Mouse (Mus musculus): Measurements from ENCODE around the gene Btnl1.

The Btnl1 gene

DNA sequence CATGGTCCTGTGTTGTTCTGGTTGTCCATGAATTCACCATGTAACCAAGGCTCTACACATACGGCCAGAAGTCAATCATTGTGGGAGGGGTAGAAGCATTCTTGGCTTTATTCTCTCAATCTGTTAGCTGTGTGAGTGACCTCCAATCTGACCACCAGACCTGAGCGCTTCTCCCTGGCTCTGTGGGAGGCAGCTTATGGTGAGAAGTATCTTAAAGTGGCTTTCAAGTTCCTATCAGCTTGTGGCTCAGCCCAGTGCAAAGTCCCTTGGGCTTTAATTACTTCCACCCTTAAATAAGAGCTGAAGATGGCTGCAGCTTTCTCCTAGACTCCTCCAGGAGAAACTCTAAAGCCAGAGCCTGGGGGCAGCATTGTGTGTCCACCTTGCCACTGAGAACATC is at the start of gene Btnl1:
Gene Btnl1, plus strand, starts transcription at position 286 of the 400 bp plus-strand sequence.
- in situ Hi-C loops (cut with MboI, MseI): no loop called here

DNA sequence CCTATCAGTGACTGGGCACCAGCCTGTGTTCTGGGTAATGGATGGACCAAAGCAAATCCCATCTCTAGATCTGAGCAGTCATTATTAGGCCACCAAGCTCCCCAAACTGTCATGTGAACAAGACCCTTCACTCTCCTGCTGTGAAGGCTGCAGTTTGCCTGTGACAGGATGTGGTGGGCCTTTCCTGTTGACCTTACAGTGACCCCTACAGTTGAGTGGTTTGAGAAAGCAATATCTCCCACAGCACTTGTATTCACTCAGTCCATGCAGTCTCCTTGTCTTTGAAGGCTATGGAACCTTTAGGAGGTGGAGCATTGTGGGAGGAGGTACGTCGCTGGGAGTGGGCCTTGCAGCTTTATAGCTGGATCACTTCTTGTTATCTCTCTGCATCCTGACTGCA is 47.1 kb upstream of the Btnl1 start:
- in situ Hi-C loops (cut with MboI, MseI): loop anchor here in 1 of 2 experiments (10.0 kb wide), 1 partner anchor 985 kb away; no protein-coding TSS in a partner anchor

DNA sequence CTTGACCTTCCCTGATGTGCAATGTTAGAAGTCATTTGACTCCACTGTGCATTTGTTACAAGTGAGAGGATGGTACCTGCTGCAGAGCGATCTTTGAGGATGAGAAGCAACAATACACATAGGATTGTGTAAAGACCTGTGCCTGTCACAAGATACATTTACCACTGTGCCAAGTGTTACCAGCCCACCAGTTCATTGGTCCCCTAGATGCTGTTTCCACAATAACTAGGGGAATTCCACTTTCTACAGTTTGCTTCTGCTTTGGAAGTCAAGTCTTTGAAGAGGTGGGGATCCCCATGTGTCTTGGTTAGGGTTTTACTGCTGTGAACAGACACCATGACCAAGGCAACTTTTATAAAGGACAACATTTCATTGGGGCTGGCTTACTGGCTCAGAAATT is 45.7 kb upstream of the Btnl1 start:
- in situ Hi-C loops (cut with MboI, MseI): loop anchor here in 1 of 2 experiments (10.0 kb wide), 1 partner anchor 986 kb away; no protein-coding TSS in a partner anchor

DNA sequence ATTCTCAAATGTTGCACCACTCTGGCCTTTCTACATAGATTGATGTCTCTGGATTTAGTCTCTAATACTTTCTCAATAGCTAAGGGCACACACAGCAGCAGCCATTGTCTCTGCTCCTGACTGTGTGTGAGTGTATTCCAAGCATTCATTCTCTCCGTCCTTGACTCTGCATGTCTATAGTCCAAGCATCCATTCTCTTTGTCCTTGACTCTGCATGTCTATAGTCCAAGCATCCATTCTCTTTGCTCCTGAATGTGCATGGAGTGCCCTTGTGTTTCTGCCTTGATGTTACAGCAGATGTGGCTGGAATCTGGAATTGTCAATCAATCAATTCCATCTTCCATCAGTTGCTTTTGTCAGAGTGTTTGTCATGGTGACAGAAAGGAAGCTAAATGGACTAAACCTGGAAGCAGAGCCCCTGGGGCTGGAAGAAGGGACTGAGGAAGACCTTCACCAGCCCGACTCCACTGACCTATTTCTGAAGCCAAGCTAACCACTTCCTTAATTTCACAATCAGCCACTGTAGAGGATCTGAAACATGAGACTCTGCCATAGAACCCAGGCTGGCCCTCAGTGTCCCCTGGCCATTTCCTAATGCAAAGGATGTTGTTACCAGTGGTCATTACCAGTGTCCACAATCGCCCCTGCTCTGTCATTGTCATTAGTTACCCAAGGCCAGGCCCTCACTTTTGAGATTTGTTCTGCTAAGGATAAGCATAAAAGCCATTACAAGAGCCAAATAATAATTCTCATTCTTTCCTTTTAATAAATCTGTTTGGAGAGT is 36.1 kb upstream of the Btnl1 start:
- in situ Hi-C loops (cut with MboI, MseI): no loop called here

DNA sequence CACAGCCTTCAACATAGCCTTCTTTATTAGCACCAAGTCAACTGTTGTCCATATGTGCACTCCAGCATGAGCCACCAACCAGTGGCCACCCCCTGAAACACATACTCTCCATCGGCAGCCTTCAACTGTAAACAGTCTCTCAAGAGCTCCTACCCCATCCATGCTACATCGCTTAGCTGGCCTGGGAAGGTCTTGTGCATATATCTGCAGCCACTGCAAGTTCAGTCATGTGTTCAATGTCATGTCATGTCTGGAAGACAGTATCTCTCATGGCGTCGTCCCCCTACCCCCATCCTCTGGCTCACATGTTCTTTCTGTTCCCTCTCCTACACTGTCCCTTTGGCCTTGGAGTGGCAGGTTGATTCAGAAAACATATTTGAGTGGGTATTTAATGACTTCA is 32.0 kb upstream of the Btnl1 start:
- in situ Hi-C loops (cut with MboI, MseI): no loop called here

DNA sequence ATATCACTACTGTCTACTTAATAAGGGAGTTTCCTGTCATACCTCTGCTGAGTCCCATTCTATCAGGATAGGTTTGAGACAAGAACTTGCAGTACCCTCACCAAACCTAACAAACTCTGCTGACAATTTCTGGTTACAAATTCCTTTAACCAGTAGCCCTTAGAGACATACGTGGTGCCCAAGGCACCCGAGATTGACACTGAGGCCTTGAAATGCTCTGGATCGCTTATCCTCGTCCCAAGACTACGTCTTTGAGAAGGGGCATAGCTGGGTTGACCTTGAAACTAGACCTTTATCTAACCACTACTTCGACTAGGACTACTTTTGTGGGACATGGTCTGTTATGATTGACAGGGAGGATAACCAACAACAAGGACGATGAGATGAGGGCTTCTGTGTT is 31.4 kb upstream of the Btnl1 start:
- in situ Hi-C loops (cut with MboI, MseI): no loop called here

DNA sequence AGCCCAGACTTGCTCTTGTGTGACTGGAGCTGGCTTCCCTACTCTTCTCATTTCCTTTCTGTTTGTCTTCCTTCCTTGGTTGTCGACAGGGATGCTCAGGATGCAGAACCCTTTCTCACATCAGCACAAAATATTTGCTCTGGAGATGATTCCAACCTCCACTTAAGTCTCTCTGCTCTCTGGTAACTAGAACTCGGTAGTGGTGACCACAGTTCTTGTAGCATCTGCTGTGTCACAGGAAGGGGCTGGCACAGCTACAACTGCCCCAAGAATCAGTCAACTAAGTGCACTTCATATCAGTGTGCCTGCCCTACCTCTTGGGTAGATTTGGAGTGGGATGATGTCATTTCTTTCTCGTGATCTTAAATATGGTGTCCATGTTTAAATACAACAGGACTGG is 30.9 kb upstream of the Btnl1 start:
- in situ Hi-C loops (cut with MboI, MseI): no loop called here

DNA sequence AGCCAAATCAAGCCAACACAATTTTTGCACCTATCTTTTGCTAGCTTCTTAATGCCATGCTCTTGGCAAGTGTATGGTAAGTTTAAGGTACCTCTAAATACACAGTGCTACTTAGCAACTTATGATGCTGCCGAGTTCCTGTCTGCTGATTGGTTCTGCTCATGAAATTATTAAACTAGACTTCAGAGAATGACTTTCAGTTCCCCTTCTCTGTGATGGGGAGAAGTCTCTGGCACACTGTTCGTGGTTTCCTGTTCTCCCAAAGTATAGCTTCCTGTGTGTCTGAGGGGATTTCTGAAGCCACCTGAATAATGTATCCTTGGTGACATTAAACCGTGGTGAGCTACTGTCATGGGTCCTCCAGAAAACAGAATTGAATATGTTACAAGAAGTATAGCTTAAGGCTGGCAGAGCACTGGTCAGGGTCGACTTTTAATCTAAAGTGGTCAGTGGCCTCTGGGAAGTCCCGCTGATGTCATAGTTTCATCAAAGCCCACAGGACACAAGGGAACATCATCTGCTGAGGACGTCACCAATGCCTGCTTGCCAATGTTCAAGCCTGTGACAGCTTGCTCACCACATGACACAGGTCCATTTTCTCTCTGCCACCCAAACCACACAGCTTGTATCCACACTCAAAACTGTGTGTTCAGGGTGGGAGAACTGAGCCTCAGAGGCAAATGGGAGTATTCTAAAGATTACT is 29.2 kb upstream of the Btnl1 start:
- in situ Hi-C loops (cut with MboI, MseI): no loop called here

DNA sequence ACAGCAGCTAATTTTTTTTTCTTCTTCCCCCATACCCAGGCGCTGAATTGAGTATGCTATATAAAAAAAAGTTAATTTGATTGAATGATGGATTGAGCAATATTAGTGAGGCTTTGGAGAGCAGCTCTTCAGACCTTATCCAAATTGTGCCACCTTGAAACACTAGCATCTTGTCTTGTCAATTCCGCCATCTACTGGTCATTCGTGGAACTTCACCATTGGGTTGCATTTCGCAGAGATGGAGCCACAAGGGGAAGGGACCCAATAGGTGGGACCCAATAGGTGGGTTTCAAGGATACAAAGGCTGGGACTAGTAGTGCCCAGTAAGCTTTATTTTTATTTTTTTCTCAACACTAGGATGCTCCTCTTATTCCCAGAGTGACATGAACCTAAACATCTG is 27.5 kb upstream of the Btnl1 start:
- in situ Hi-C loops (cut with MboI, MseI): no loop called here

DNA sequence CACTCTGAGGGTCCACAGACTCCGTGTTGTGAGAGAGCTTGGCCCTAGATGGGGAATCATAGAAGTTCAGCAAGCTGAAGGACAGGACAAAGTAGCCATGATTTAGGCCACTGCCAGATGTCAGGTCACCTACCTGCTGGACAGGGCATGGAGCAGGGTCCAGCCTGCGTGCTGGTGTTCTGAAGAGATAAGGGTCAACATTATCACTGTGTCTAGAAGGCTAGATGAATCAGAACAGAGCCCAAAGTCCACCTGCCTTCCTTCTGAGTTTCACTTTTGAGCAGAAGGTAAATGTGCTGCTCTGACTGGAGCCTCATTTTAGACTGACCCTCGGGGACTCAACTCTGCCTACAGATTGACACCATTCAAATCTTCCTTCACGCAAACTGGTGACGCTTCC is 22.4 kb upstream of the Btnl1 start, which contains the start of gene Btnl2:
Gene Btnl2, plus strand, starts transcription at position 284 of the 400 bp plus-strand sequence.
- in situ Hi-C loops (cut with MboI, MseI): loop anchor here (5.0 to 10.0 kb wide), 2 partner anchors 107 to 110 kb away; no protein-coding TSS in a partner anchor

DNA sequence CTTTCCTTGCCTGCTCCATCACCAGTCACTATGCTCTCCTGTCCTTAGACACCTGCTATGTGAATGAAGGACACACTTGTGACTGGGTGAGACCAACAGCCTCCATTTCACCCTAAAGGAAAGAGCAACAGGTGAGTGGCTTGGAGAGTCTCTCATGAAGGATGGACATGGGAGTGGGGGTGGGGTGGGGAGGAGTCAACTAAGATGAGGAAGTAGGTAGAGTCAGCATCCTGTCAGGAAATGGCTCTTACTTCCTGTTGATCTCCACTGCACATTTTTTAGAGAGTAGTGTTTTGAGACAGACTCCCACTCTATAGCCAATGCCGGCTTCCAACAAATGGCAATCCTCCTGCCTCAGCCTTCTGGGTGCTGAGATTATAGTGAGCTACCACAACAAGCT is 22.0 kb upstream of the Btnl1 start:
- in situ Hi-C loops (cut with MboI, MseI): loop anchor here (5.0 to 10.0 kb wide), 2 partner anchors 108 to 110 kb away; no protein-coding TSS in a partner anchor

DNA sequence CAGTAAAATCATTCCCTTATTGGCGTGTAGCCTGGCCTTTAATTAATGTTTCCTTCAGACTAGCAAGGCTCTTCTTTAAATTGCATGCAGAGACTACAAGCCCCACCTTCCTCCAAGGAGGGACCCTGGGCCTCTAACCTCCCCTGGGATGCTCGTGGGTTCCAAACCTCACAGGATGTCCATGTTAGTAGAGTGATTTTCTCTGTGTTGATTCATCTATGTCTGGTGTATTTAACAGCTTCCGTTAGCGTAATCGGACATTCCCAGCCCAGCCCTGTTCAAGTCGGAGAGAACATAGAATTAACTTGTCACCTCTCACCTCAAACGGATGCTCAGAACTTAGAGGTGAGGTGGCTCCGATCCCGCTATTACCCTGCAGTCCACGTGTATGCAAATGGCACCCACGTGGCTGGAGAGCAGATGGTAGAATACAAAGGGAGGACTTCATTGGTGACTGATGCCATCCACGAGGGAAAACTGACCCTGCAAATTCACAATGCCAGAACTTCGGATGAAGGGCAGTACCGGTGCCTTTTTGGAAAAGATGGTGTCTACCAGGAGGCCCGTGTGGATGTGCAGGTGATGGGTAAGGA is 13.9 kb upstream of the Btnl1 start:
- in situ Hi-C loops (cut with MboI, MseI): no loop called here

DNA sequence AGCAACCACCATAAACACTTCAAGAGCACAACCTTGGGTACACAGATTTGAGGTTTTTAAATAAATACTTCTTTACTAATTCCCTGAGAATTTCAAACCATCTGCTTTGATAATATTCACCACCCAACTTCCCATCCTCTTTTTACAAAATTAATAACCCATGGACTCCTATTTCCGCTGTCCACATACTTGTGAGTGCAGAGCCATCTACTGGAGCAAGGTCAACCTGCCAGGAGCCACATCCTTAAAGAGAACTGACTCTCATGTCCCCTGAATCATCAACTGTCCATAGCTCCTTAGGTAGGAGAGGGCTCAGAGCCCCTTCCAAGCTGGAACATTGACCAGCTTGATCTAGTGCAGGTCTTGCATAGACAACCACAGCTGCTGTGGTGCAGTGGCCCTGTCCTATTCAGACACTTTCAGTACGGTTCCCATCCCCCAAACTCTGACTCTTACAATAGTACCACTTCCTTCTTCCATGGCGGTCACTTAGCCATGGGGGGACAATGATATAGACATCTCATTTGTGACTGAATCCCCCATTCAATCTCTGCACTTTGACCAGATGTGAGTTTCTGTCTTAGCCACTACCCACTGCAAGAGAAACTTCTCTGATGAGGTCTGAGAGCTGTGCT is 13.1 kb upstream of the Btnl1 start:
- in situ Hi-C loops (cut with MboI, MseI): no loop called here

DNA sequence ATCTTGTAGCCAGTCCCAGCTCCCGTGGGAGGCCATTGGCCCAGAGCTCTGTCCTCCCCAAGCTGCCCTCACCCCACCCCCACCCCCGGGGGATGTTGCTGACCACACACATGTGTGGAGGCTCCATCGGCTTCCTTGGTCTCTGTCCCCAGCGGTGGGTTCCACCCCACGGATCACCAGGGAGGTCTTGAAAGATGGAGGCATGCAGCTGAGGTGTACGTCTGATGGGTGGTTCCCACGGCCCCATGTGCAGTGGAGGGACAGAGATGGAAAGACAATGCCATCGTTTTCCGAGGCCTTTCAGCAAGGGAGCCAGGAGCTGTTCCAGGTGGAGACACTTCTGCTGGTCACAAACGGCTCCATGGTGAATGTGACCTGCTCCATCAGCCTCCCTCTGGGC is 11.9 kb upstream of the Btnl1 start:
- in situ Hi-C loops (cut with MboI, MseI): loop anchor here in 1 of 2 experiments (5.0 kb wide), 1 partner anchor 43 kb away; no protein-coding TSS in a partner anchor

DNA sequence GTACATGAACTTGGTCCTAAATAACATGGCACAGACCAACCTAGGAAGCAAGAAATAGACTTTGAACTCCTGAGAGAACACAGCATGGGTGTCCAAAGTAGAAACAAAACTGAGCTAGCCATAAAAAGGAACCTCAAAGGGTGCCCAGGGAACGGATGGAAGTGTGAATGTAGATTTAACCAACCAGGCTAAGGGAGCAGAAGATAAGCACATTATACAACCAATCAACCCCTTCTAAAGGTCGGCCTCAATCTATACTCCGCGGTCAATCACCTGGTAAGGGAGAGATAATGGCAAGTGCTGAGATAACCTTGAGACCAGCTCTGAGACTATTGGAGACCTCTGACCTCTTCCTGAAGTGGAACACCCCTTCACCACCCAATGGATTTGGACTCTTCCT is 6.4 kb upstream of the Btnl1 start:
- in situ Hi-C loops (cut with MboI, MseI): no loop called here

DNA sequence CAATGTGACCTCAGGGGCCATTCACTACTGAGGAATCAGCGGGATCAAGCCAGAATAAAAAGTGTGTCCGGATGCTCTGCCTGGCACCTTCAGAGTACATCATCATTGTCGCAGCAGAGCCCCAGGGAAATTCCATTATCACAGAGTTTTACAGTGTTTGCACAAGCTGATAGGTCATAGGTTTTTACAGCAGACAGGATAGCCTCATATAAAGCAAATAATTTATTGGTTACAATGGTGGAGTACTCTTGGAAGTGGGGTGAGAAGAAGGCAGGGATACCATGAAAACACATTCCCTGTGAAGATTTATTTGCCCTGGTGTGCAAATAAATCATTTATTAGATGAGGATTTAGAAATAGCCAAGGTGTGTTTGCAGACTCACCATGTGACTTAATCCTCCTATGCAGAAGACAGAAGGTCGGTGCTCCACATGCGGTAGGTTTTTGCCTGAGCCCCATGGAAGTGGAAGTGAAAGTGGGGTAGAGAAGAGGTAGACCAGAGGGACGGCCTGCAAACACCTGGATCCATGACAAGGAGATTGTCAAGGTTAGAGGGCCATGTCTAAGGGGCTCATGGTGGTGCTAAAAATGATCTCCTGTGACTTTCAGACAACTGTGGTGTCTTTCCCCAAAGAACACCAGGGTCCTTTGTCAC is 3.8 kb upstream of the Btnl1 start:
- in situ Hi-C loops (cut with MboI, MseI): no loop called here

DNA sequence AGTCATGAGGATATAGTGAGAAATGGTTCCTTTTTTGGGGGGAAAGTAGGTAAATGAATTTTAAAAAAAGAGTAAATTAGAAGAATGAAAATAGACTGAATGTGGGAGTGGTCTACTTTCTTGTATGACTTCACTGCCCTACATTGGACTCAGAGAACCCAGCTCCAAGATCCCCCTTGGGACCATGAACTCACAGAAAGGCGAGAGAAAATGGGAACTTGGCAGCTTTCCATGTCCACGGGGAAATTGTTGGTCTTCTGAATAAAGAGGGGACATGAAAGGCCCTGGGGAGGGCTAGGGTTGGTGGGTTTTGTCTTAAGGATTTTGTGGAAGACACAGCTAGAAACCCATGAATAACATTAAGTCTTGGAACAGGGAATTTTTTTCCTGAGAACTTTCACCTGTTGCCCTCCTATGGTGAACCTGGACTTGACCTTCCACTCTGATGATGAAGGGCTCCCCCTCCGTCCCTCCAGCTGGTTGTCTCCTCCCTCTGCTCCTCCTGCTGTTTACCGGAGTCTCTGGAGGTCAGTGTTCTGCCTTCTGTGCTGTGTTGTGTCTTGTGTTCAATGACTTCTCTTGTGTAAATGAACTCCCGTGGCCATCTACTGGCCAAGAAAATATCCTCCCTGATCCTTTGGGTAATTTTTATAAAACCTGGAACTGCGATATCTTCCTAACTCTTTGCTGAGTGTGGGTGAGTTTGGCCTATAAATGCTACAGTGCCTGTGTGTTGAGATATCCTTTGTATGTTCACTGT is 698 bp downstream of the Btnl1 start:
- in situ Hi-C loops (cut with MboI, MseI): no loop called here

DNA sequence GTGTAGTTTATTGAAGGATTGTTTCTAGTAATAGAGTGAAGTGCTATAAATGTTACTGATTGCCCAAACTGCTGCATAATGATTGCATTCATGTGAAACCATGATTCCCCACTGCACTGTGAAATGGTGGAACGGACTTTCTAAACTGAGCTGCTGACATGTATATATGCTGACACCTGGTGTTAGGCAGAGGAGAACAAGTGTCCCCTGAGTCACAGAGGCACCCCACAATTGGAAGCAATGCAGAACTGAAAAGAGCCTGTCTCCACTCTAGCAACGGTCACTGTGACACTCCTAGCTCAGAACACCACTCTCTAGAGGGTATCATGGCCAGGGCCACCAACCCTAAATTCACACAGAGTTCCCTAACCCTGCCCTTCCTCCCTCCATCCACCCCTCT is 1.8 kb downstream of the Btnl1 start:
- in situ Hi-C loops (cut with MboI, MseI): no loop called here

DNA sequence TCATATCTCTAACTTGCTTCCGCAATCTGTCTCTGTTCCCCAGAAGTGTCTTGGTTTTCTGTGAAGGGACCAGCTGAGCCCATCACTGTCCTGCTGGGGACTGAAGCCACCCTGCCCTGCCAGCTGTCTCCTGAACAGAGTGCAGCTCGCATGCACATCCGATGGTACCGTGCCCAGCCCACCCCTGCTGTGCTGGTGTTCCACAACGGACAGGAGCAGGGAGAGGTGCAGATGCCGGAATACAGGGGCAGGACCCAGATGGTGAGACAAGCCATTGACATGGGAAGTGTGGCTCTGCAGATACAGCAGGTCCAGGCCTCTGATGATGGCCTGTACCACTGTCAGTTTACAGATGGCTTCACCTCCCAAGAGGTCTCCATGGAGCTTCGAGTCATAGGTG is 2.5 kb downstream of the Btnl1 start:
- in situ Hi-C loops (cut with MboI, MseI): no loop called here

DNA sequence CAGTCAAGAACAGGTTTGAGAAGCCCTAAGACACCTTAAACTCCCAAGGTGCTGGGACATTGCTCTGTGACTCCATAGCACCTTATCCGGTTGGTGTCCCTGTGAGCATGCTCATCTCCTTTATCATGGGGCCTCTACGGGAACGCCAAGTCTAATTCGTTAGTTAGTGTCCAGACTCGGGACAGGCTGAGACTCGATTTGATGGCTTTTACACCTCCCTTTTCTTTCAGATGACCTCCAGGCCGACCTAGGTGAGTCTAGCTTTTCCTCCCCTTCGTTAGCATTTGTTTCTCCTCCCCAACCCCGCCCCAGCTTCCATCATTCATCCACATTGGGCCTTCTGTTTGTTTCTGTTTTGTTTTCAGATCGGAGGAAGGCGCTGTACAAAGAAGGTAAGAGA is 4.9 kb downstream of the Btnl1 start:
- in situ Hi-C loops (cut with MboI, MseI): no loop called here

DNA sequence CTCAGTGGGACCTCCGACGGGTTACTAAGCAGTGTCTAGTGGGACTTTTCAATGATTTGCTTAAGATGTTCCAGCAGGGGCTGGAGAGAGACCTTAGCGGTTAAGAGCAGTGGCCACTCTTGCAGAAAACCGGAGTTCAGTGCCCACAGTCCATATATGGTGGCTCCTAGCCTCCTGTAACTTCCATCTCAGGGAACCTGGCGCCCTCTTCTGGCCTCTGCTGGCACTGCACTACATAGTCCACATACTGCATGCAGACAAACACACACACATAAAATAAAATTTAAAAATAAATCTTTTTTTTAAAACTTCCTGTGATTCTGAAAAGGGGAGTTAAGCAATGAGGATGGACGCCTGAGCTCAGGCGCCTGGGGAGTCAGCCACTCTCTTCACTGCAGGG is 6.3 kb downstream of the Btnl1 start:
- in situ Hi-C loops (cut with MboI, MseI): no loop called here

Measured in T-helper 17 cell (primary cell).